ENCODE assay signal across 8 mouse cellular contexts in genomic region chr3:9076696-9077095, GRCm38 (mm10).
DNase-seq lines count a peak whose midpoint lies in the region; ATAC-seq and TF ChIP-seq lines count a peak whose summit lies in the region.

No protein-coding gene starts in this region.

- peak; percentile 89 for TF ChIP-seq CTCF in heart, postnatal 0 days (IDR thresholded peaks at IDR 0.05; ENCODE audit: low read depth)

- no peak overlapping the region for H3K4me2 ChIP-seq in heart, postnatal 0 days (ENCODE audit: low read depth, low read length)

- H3K27me3 ChIP-seq in heart, postnatal 0 days (ENCODE audit: control insufficient read depth, insufficient read depth, low read length), result no peaks in the 10 kb centered on the region

- 18% methylated on average over 3 of the region's 3 CpGs for WGBS in heart, postnatal 0 days

- peak; percentile 62 to 90 for DNase-seq in adrenal gland, adult (ENCODE audit: inconsistent age in 2 of 2, low spot score in 1 of 2)
- peak; percentile 76 for DNase-seq in embryo, embryonic 10.5 days (ENCODE audit: low spot score)
- DNase-seq in heart, postnatal 0 days (ENCODE audit: low spot score), result peak; percentile 67
- DNase-seq in layer of hippocampus, adult 11-12 months (ENCODE audit: low spot score), result peak; percentile 77
- DNase-seq in lung, postnatal 10 days, result peak; percentile 69
- peak; percentile 50 to 69 for DNase-seq in right cerebral cortex, postnatal 10 days (ENCODE audit: low spot score in 2 of 2)

- H3K27ac ChIP-seq in heart, postnatal 0 days (ENCODE audit: low read depth), result no peak overlapping the region

- H3K4me3 ChIP-seq in heart, postnatal 0 days (ENCODE audit: low read depth, low read length), result no peak overlapping the region

- ATAC-seq in CD4-positive, CD25-positive, alpha-beta regulatory T cell, adult 4 months, result peak; percentile 79
- ATAC-seq in heart, postnatal 0 days (ENCODE audit: insufficient read depth, low read depth), result peak; percentile 75; the same call in 1 of the 2 replicates
- ATAC-seq in erythroblast, adult 5-6 weeks (replicated peaks; ENCODE audit: low FRiP score, poor library complexity, severe bottlenecking), result no peak

- H3K9me3 ChIP-seq in heart, postnatal 0 days (replicated peaks; ENCODE audit: control insufficient read depth, low read length), result no peaks in the 10 kb centered on the region

- H3K9ac ChIP-seq in heart, postnatal 0 days (replicated peaks; ENCODE audit: low read depth, low read length), result no peak overlapping the region

- H3K36me3 ChIP-seq in heart, postnatal 0 days (replicated peaks; ENCODE audit: control insufficient read depth, insufficient read depth, low read length), result no peaks in the 10 kb centered on the region

- H3K4me1 ChIP-seq in heart, postnatal 0 days (ENCODE audit: control insufficient read depth, insufficient read depth), result no peaks in the 10 kb centered on the region

- no peak for TF ChIP-seq EP300 in heart, postnatal 0 days (IDR thresholded peaks at IDR 0.05; ENCODE audit: low read depth)
